Mouse (Mus musculus): ENCODE measurements around the gene Zfp367. TPM values are rescaled to one million over a fixed set of nuclear protein-coding genes. Genes with fewer than 3 reads are reported as not detected.

Gene Zfp367
- polyA plus RNA-seq, 1 experiment from 2014 or later = 10.7 TPM

DNA sequence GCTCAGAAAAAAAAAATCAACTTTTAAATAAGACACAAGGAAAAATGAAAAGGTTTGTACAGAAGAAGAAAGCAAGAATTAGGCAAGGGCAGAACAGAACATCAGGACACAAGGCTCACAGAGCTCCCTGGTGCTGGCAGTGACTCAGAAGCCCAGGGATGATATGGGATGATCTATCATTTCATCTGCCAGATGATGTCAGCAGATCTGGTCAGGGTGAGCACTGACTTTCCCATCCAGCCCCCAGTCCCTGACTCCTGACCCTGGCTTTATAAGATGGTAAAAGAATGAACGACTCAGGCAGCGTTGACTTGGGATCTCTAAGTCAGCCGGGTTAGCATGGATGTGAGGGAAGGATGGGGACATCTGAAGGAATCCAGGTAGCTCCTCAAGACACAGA, 69.7 kb downstream of the Zfp367 start:
- no peaks in the 10 kb centered on the region for H3K36me3 ChIP-seq
- H3K9me3 ChIP-seq = no peaks in the 10 kb centered on the region
- ATAC-seq (ENCODE audit: low FRiP score, low read depth) = no peak
- H3K27ac ChIP-seq = no peak overlapping the region
- peaks cover 10% of the 10 kb centered on the region for H3K4me1 ChIP-seq
- 87% methylated on average over 3 of the region's 3 CpGs for WGBS
- H3K4me3 ChIP-seq = no peak overlapping the region
- no peak overlapping the region for H3K4me2 ChIP-seq (replicated peaks)
- H3K27me3 ChIP-seq (replicated peaks) = no peaks in the 10 kb centered on the region
- H3K9ac ChIP-seq = no peak overlapping the region

Other genes with a start within 250 kb of the Zfp367 start
- 0.19 TPM in 1 of 2 replicates, not detected in the other for gene Hsd17b3, start 64.0 kb downstream of the Zfp367 start, polyA plus RNA-seq (2016; fragmentation: Nextera tagmentation; extraction: Ambion mirVana)
- gene Slc35d2, start 23.8 kb downstream of the Zfp367 start, polyA plus RNA-seq (2016; fragmentation: Nextera tagmentation; extraction: Ambion mirVana) = 4.0 and 4.2 TPM in 2 replicates
- gene Habp4, start 8.6 kb upstream of the Zfp367 start, polyA plus RNA-seq (2016; fragmentation: Nextera tagmentation; extraction: Ambion mirVana) = 41.0 and 45.2 TPM in 2 replicates
- gene Cdc14b, start 122.1 kb upstream of the Zfp367 start, polyA plus RNA-seq (2016; fragmentation: Nextera tagmentation; extraction: Ambion mirVana) = 8.6 and 9.3 TPM in 2 replicates
- gene Aaed1, start 159.5 kb upstream of the Zfp367 start, polyA plus RNA-seq (2016; fragmentation: Nextera tagmentation; extraction: Ambion mirVana) = 23.6 and 24.6 TPM in 2 replicates
- 136 and 138 TPM in 2 replicates for gene Ctsl, start 217.7 kb upstream of the Zfp367 start, polyA plus RNA-seq (2016; fragmentation: Nextera tagmentation; extraction: Ambion mirVana)

All from neural tube, embryonic 12.5 days (tissue).